Mouse (Mus musculus) activated CD4-positive, CD25-positive, alpha-beta regulatory T cell (primary cell): Measurements from ENCODE around the gene Zfp524. TPM values are rescaled to one million over a fixed set of nuclear protein-coding genes. Genes with fewer than 3 reads are reported as not detected.

Source experiments
- polyA plus RNA-seq, 2 experiments: library from polyadenylated mRNA; unstranded; fragments of 100-300 nt; shearing (Covaris generic); gene quantifications; one replicate each; pipeline ENCODE4 v1.2.1; 2017

The Zfp524 gene
- polyA plus RNA-seq = 10 to 100 TPM; 31.1 to 33.7 TPM

DNA sequence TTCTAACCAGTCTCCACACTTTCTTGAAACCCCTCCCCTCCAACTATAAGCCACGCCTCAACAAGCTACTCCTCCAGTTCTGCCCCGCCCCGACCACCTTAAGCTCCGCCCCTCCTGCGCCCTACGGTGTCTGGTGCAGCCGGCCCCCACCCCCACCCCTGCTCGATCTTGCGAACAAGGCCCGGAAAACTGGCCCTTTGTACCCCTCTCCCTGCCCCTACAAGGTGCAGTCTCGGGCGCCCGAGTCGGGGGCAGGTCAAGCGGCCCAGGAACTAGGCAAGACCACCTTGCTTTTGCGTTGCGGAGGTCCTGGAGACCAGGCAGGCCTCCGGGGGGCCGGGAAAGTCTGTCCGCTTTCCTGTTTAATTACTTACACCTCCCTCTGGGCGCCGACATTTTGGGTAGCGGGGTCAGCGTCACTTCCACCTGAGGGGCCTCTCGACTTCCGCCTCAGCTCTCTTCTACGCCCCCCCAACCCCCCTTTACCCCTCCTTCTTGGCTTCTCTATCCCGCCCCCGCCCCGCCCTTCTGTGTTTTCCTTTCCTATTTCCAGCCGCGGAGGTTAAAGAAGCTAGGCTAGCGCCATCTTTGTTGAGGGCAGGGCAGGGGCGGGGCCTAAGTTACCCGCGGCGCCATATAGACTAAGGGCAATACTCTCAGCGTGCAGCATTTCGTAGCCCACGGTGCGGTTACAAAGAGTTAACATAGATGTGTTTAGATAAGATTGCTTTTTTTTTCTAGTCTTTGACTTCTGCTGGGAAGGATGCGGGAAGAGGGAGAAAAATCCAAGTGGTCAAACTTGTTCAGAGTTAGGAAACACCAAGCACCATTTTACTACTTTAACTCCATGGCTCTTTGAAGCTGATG, at the start of gene Zfp524, which contains the start of gene Fiz1:
Gene Zfp524, plus strand, starts transcription at position 165 of the 867 bp plus-strand sequence.
Gene Fiz1, minus strand, starts transcription at position 447 of the 867 bp plus-strand sequence.

DNA sequence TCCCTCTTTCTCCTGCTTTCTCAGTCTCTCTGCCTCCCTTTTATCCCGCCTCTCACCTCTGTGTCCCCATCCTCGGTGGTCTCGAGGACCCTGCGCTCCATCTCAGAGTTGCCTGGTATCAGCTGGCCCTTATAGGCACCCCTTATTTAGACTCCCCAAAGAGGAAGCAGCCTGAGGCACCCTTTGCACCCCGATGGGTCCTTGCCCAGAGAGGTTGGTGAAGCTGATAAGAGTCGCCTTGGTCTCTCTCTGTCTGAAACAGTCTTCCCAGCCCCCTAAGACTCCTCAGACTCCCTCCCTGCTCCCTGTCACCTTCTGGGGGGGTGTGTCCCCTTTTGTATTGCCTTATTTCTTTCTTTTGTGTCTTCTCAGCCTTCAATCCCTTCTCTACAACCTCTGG, 43.1 kb upstream of the Zfp524 start, which contains the start of gene Sbk3:
Gene Sbk3, minus strand, starts transcription at position 101 of the 400 bp plus-strand sequence.

DNA sequence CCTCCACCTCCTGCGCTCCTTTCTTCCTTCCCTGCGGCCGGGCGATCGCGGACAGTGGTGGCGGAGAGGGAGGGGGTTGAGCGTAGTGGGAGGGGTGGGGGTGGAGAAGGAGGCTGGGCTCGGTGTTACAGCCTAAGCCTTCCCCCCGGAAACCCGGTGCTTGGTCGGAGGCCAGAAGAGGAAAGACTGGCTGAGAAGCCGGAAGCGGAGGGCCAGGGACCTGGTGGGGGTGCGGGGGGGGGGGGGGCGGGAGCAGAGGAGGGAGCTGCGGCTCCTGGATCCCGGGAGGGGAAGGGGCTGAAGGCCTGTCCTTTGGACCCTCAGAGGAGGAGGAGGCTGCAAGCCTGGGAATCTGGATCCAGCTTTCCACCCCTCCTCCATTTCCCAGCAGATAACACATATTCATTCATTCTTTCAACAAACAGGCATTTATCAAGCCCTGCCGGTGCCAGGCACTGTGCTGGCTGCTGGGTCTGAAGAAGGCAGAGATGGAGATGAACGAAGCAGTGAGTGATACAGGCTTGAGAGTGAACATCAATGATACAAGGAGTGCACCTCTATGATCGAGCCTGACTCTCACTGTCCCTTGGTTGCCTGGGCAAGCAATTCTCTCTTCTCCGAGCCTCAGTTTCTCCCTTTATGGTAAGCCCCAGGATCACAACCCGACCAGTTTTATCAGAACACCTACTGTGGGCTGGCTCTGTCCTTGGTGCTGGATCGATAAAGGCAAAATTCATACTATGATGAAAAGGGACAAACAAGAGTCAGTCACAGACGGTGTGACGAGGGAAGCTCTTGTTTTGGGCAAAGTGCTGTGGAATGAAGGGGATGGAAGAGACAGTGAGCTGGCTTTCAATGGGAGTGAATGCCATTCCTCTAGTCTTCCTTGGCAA, 18.0 kb upstream of the Zfp524 start, which contains the start of gene Zfp579:
Gene Zfp579, minus strand, starts transcription at position 156 of the 893 bp plus-strand sequence.

DNA sequence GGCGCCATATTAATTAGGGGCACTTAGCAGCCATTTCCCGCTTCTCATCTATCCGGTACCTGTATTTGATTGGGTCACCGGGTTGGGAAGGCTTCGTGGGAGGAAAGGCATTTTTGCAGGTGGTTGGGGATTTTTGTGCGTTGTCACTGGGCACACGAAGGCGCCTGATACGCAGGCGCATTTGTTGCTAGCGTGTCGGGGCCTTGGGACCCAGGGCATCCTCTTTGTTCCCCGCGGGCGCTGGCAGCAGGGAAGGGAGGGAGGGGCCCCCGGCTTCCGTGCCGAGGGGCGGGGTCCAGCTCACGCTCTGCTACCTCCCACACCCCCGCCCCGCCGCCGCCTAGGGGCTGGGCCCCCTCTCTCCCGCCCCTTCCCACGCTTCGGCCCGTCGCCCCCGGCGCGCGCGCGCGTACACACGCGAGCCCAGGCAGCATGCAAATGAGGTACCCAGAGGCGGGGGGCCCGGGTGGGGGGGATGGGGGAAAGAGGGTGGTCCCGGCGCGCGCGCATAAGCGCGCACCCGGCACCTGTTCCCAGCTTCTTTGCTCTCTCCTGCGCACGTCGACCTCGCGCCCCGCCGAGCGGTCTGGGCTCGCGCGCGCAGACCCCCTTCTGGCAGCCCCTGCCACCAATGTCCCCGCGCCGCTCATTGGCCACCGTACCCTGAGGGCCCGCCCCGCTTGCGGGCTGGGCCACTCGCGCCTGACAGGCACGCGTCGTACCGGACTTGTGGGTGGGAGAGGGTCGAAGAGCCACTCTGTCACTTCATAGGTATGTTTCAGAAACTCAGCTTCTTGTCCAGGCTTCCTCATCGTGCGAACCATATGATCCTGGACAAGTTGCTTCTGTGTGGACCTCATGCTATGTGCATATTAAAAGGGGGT, 1.1 kb downstream of the Zfp524 start, which contains the start of gene Gm44973:
Gene Gm44973, plus strand, starts transcription at position 379 of the 884 bp plus-strand sequence.

GRCm38 (mm10) chr7:5020000-5020681, 5.9 kb downstream of the Zfp524 start, which contains the start of the genes Zfp865 and Ccdc106:
TSS of gene Zfp865 (plus strand) at chr7:5020376.
TSS of gene Ccdc106 (plus strand) at chr7:5020553.

DNA sequence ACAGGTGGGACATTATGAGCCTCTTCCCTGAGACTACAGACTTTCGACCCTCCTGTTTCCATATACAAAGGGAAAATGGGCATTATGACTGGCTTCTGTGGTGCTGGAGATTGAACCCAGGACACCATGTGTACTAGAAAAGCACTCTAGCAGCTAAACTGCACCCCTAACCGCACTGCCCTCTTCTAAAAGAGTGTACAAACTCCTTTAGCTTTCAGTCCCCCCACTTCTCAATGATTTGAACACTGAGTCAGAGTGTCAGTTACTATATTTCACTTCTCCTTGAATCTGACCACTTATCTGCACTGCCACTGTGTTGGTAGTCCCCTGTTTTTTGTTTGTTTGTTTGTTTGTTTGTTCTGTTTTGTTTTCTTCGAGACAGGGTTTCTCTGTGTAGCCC, 19.6 kb downstream of the Zfp524 start, which contains the start of gene 4632433K11Rik:
Gene 4632433K11Rik, plus strand, starts transcription at position 301 of the 400 bp plus-strand sequence.

GRCm38 (mm10) chr7:5038109-5038732, 24.0 kb downstream of the Zfp524 start, which contains the start of gene Zfp784:
TSS of gene Zfp784 (minus strand) at chr7:5038446.

DNA sequence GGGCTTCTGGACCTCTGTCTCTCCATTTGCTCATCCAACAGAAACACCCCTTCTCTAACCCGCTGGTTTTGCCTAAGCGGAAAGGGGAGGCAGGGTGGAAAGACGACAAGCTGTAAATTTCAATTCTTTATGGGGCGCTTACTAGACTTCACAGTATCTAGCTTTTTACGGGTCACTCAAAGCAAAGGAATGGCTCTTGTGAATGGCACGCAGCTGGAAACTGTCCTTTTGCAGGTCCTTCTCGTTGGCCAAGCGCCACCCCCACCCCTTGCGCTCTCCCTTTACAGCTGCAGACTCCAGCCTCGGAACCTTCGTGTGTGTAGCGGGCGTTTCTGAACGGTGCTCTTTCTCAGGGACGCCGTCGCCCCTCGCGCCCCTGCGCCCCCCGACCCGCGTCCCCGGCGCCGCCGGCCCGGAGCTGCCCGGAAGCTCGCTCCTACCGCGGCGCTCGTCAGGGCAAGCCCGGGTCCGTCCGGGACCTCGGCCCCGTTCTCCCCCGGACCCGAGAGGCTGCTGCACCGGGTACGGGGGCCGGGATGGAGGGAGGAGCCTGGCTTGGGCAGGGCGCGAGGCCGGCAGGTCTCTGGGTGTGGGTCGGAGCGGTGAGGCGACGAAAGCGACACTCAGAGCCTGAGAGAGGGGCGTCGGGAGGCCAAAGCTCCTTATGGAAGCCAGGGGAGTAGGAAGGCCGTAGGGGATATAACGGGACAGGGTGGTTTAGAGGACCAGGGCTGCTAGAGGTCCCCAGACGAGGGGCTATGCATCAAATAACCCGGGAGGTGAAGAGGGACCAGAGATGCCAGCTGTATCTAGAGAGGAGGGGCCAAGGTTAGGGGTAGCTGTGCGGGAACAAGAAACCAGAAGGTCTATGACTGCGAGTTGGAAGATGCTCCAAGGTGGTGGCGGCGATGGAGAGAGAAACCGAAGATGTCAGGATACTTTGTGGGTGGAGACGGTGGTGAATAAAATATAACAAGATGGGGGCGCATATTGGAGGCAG, 37.3 kb downstream of the Zfp524 start, which contains the start of gene Zfp580:
Gene Zfp580, plus strand, starts transcription at position 346 of the 1,000 bp plus-strand sequence.

GRCm38 (mm10) chr7:5061774-5062359, 47.7 kb downstream of the Zfp524 start, which contains the start of gene U2af2:
TSS of gene U2af2 (plus strand) at chr7:5062143.

Other genes starting within 250 kb of the Zfp524 start
- not detected for gene Fam71e2, start 243.1 kb upstream of the Zfp524 start, polyA plus RNA-seq
- under 1 TPM; 0.16 to 0.20 TPM for gene Il11, start 231.6 kb upstream of the Zfp524 start, polyA plus RNA-seq
- not detected for gene Tmem190, start 231.5 kb upstream of the Zfp524 start, polyA plus RNA-seq
- 1 to 10 TPM; 5.5 to 8.8 TPM for gene Tmem238, start 224.8 kb upstream of the Zfp524 start, polyA plus RNA-seq
- gene Rpl28, start 221.5 kb upstream of the Zfp524 start, polyA plus RNA-seq = 100 to 1,000 TPM; 316 to 505 TPM
- 100 to 1,000 TPM; 126 to 185 TPM for gene Ube2s, start 201.8 kb upstream of the Zfp524 start, polyA plus RNA-seq
- gene Shisa7, start 169.7 kb upstream of the Zfp524 start, polyA plus RNA-seq = not detected
- 10 to 100 TPM; 46.9 to 52.2 TPM for gene Isoc2b, start 144.2 kb upstream of the Zfp524 start, polyA plus RNA-seq
- gene Isoc2a, start 137.3 kb upstream of the Zfp524 start, polyA plus RNA-seq = under 1 TPM; 0.37 to 0.84 TPM
- gene Gm36210, start 107.9 kb upstream of the Zfp524 start, polyA plus RNA-seq = under 1 TPM in 1 of 2 experiments, not detected in 1; 0.32 TPM
- 1 to 10 TPM; 2.2 to 3.1 TPM for gene Zfp628, start 99.2 kb upstream of the Zfp524 start, polyA plus RNA-seq
- under 1 TPM; 0.49 to 0.79 TPM for gene Nat14, start 92.4 kb upstream of the Zfp524 start, polyA plus RNA-seq
- gene Ssc5d, start 88.6 kb upstream of the Zfp524 start, polyA plus RNA-seq = not detected
- not detected for gene Sbk2, start 50.0 kb upstream of the Zfp524 start, polyA plus RNA-seq
- under 1 TPM in 1 of 2 experiments, not detected in 1; 0.05 TPM for gene Sbk3, start 43.2 kb upstream of the Zfp524 start, polyA plus RNA-seq
- gene Zfp579, start 18.3 kb upstream of the Zfp524 start, polyA plus RNA-seq = 10 to 100 TPM; 17.7 to 19.5 TPM
- 10 to 100 TPM; 33.4 to 36.2 TPM for gene Fiz1, start 282 bp downstream of the Zfp524 start, polyA plus RNA-seq
- gene Gm44973, start 1.1 kb downstream of the Zfp524 start, polyA plus RNA-seq = 10 to 100 TPM in 1 of 2 experiments, 1 to 10 TPM in 1; 6.4 to 29.3 TPM
- 10 to 100 TPM; 10.4 to 11.4 TPM for gene Zfp865, start 6.0 kb downstream of the Zfp524 start, polyA plus RNA-seq
- gene Ccdc106, start 6.1 kb downstream of the Zfp524 start, polyA plus RNA-seq = under 1 TPM; 0.18 to 0.86 TPM
- not detected for gene 4632433K11Rik, start 19.7 kb downstream of the Zfp524 start, polyA plus RNA-seq
- 1 to 10 TPM; 3.4 to 4.9 TPM for gene Zfp784, start 24.0 kb downstream of the Zfp524 start, polyA plus RNA-seq
- 10 to 100 TPM in 1 of 2 experiments, 1 to 10 TPM in 1; 8.3 to 15.8 TPM for gene Zfp580, start 37.1 kb downstream of the Zfp524 start, polyA plus RNA-seq
- 10 to 100 TPM; 87.8 to 91.8 TPM for gene U2af2, start 47.7 kb downstream of the Zfp524 start, polyA plus RNA-seq
- gene Epn1, start 65.8 kb downstream of the Zfp524 start, polyA plus RNA-seq = 10 to 100 TPM; 27.6 to 38.0 TPM
- not detected for gene Rfpl4, start 102.5 kb downstream of the Zfp524 start, polyA plus RNA-seq
- under 1 TPM in 1 of 2 experiments, not detected in 1; 0.31 TPM for gene Rasl2-9, start 111.5 kb downstream of the Zfp524 start, polyA plus RNA-seq
- gene Vmn1r55, start 135.3 kb downstream of the Zfp524 start, polyA plus RNA-seq = under 1 TPM; 0.01 to 0.15 TPM
- gene Vmn1r56, start 182.3 kb downstream of the Zfp524 start, polyA plus RNA-seq = not detected
- gene Vmn1r57, start 204.1 kb downstream of the Zfp524 start, polyA plus RNA-seq = not detected